Mouse (Mus musculus): Measurements from ENCODE around the gene Tradd.

DNA sequence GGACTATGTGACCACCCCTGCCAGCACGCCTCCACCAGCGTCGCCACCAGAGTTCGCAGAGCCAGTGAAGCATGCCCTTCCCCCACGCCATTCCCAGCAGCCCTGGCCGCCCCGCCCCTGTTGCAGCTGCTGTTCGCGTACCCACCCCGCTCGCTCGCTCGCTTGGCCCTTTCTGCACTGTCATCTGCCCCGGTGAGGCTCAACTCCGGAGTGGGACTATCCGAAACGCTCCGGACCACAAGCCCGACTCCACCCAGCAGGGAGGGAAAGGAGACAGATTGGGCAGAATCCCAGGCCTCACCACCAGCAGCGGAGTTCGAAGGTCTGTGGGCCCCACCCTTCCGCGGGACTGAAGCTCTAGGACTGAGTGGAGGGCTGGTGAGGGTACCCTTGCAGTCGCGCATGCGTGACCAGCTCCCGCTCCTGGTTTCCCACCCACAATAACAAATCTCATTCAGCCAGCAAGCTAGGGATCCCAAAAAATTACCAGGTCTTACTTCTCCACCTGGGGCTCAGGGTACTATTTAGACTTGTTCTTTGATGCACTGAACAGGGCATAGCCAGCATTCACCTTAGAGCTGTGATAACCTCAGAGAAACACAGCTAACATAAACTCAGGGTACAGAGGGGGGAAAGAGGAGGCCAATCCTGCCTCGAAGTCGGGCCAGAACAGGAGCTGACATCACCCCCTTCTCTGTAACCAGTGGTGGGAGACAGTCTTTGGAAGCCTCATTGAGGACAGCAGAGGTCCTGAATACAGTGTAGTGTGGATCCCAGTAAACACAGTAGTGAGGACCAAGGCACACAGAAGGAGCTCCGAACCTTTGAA, 12.1 kb upstream of the Tradd start:
- TF ChIP-seq CTCF (conservative IDR thresholded peaks at IDR 0.05; ENCODE audit: low read length) (no peak), POU5F1 (IDR thresholded peaks at IDR 0.05; ENCODE audit: borderline replicate concordance, low read length) (no peak), NANOG (IDR thresholded peaks at IDR 0.05; ENCODE audit: borderline replicate concordance, low read length) (no peak)
